Mouse (Mus musculus) liver, embryonic 15.5 days (tissue): ENCODE measurements around the gene Sphkap. TPM values are rescaled to one million over a fixed set of nuclear protein-coding genes. Genes with fewer than 3 reads are reported as not detected.

Experiments
- ATAC-seq: fragments of 200-750 bp; cut with Nextera tagmentation; 2 replicates; pipeline ENCODE4 v1.8.0; 2017; ENCODE audit warnings: moderate number of reproducible peaks, mild to moderate bottlenecking, moderate library complexity; ENCODE audit not compliant: insufficient read depth
- H3K27ac ChIP-seq: fragments of 300-500 bp; sonication (generic); replicated peaks from 2 replicates; pipeline ENCODE4 v1.5.1; 2015; ENCODE audit warnings: mild to moderate bottlenecking, inconsistent platforms
- H3K27me3 ChIP-seq: fragments of 300-500 bp; sonication (generic); 2 replicates; pipeline ENCODE4 v1.6.1; 2015; ENCODE audit warnings: mild to moderate bottlenecking, inconsistent platforms
- H3K36me3 ChIP-seq: fragments of 300-500 bp; sonication (generic); replicated peaks from 2 replicates; pipeline ENCODE4 v1.6.1; 2015; ENCODE audit warnings: moderate library complexity, mild to moderate bottlenecking, inconsistent platforms
- H3K4me1 ChIP-seq: fragments of 300-500 bp; sonication (generic); replicated peaks from 2 replicates; pipeline ENCODE4 v1.6.1; 2015; ENCODE audit warnings: inconsistent platforms
- H3K4me2 ChIP-seq: fragments of 300-500 bp; sonication (generic); 2 replicates; pipeline ENCODE4 v1.6.1; 2015; ENCODE audit warnings: moderate library complexity, mild to moderate bottlenecking, inconsistent platforms
- H3K4me3 ChIP-seq: fragments of 300-500 bp; sonication (generic); replicated peaks from 2 replicates; pipeline ENCODE4 v1.5.1; 2015; ENCODE audit warnings: mild to moderate bottlenecking, inconsistent platforms
- H3K9ac ChIP-seq: fragments of 300-500 bp; sonication (generic); 2 replicates; pipeline ENCODE4 v1.6.1; 2015; ENCODE audit warnings: moderate library complexity, mild to moderate bottlenecking, inconsistent platforms
- H3K9me3 ChIP-seq: fragments of 300-500 bp; sonication (generic); replicated peaks from 2 replicates; pipeline ENCODE4 v1.6.1; 2016; ENCODE audit warnings: inconsistent platforms
- WGBS: fragments of 180-500 bp; shearing (Covaris S2); methylation state at CpG from one replicate; pipeline ENCODE4 v1.1.7; 2015; ENCODE audit warnings: mixed read lengths; ENCODE audit not compliant: insufficient replicate concordance; 5-methylcytosine and 5-hydroxymethylcytosine counted together
- polyA plus RNA-seq: library from polyadenylated mRNA; unstranded; fragments of >200 nt; fragmentation: Nextera tagmentation; extraction: Ambion mirVana; gene quantifications from 2 replicates; pipeline ENCODE4 v1.2.1, GENCODE M21; 2015

The Sphkap gene
- polyA plus RNA-seq, 1 experiment from 2014 or later: not detected

- no peaks in the 10 kb centered on the region for H3K9me3 ChIP-seq
- H3K4me1 ChIP-seq: no peaks in the 10 kb centered on the region
- no peaks in the 10 kb centered on the region for H3K27me3 ChIP-seq
- H3K4me3 ChIP-seq: no peak overlapping the region
- no peak overlapping the region for H3K27ac ChIP-seq
- WGBS: 60% methylated on average over 7 of the region's 7 CpGs
- no peak overlapping the region for H3K4me2 ChIP-seq
- H3K36me3 ChIP-seq: no peaks in the 10 kb centered on the region
- no peak overlapping the region for H3K9ac ChIP-seq
- no peak for ATAC-seq
These were observed 122.1 kb downstream of the Sphkap start for GRCm38 (mm10) chr1:83285866-83286265.

GRCm38 (mm10) chr1:83277044-83277443 is 131.0 kb downstream of the Sphkap start:
- no peaks in the 10 kb centered on the region for H3K36me3 ChIP-seq
- no peak overlapping the region for H3K27ac ChIP-seq
- H3K4me2 ChIP-seq: no peak overlapping the region
- whole genome bisulfite sequencing: 78% methylated on average over 11 of the region's 11 CpGs
- ATAC-seq: no peak
- no peak overlapping the region for H3K9ac ChIP-seq
- 0 out of 2 replicates have a peak, but pooled peaks cover 6% of the 10 kb centered on the region for H3K9me3 ChIP-seq
- H3K27me3 ChIP-seq: no peaks in the 10 kb centered on the region
- no peaks in the 10 kb centered on the region for H3K4me1 ChIP-seq
- no peak overlapping the region for H3K4me3 ChIP-seq

DNA sequence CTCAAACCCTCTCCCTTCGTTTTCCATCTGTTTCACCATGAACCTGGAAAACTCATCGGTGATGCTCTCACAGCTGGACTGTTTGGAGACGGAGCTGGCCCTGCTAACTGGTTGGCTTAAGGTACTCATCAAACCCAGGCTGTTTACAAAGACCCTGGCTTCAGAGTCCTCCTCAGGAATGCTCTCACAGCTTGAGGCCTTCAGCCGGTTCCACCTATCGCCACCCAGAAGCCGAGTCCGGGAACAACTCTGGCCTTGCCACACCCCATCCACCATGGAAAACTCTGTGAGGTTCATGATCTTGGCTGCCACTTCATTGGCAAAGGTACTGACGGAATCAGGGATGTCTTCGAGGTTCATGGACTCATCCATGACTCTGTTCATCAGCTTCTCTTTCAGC is 131.4 kb downstream of the Sphkap start:
- H3K4me1 ChIP-seq: no peaks in the 10 kb centered on the region
- H3K4me3 ChIP-seq: no peak overlapping the region
- H3K9ac ChIP-seq: no peak overlapping the region
- no peak for ATAC-seq
- no peaks in the 10 kb centered on the region for H3K27me3 ChIP-seq
- no peaks in the 10 kb centered on the region for H3K36me3 ChIP-seq
- no peak overlapping the region for H3K27ac ChIP-seq
- 71% methylated on average over 9 of the region's 9 CpGs for WGBS
- H3K4me2 ChIP-seq: no peak overlapping the region
- 0 out of 2 replicates have a peak, but pooled peaks cover 6% of the 10 kb centered on the region for H3K9me3 ChIP-seq

GRCm38 (mm10) chr1:83251746-83252145 is 156.3 kb downstream of the Sphkap start:
- WGBS: 37% methylated on average over 1 of the region's 1 CpGs
- Histone ChIP-seq H3K4me2 (no peak overlapping the region), H3K36me3 (no peaks in the 10 kb centered on the region), H3K9ac (no peak overlapping the region), H3K27ac (no peak overlapping the region), H3K9me3 (no peaks in the 10 kb centered on the region), H3K4me3 (no peak overlapping the region), H3K27me3 (no peaks in the 10 kb centered on the region), H3K4me1 (no peaks in the 10 kb centered on the region)
- ATAC-seq: no peak

GRCm38 (mm10) chr1:83248235-83248746 is 159.7 kb downstream of the Sphkap start:
- H3K36me3 ChIP-seq: no peaks in the 10 kb centered on the region
- 55% methylated on average over 1 of the region's 1 CpGs for WGBS

GRCm38 (mm10) chr1:83227946-83228345 is 180.1 kb downstream of the Sphkap start:
- Histone ChIP-seq H3K27me3 (no peaks in the 10 kb centered on the region), H3K4me3 (no peak overlapping the region), H3K36me3 (no peaks in the 10 kb centered on the region), H3K9ac (no peak overlapping the region), H3K4me1 (no peaks in the 10 kb centered on the region), H3K4me2 (no peak overlapping the region), H3K27ac (no peak overlapping the region), H3K9me3 (no peaks in the 10 kb centered on the region)
- WGBS: 48% methylated on average over 3 of the region's 3 CpGs
- ATAC-seq: no peak

More at GRCm38 (mm10) chr1:83248235-83248746, 159.7 kb downstream of the Sphkap start:
- Histone ChIP-seq H3K4me3 (no peak overlapping the region), H3K27ac (no peak overlapping the region), H3K9ac (no peak overlapping the region), H3K4me1 (no peaks in the 10 kb centered on the region), H3K27me3 (no peaks in the 10 kb centered on the region), H3K4me2 (no peak overlapping the region), H3K9me3 (no peaks in the 10 kb centered on the region)
- no peak for ATAC-seq

GRCm38 (mm10) chr1:83224423-83224960 is 183.5 kb downstream of the Sphkap start:
- Histone ChIP-seq H3K4me1 (no peaks in the 10 kb centered on the region), H3K27me3 (no peaks in the 10 kb centered on the region), H3K4me2 (no peak overlapping the region), H3K9ac (no peak overlapping the region), H3K4me3 (no peak overlapping the region), H3K27ac (no peak overlapping the region), H3K9me3 (no peaks in the 10 kb centered on the region), H3K36me3 (no peaks in the 10 kb centered on the region)
- no peak for ATAC-seq

DNA sequence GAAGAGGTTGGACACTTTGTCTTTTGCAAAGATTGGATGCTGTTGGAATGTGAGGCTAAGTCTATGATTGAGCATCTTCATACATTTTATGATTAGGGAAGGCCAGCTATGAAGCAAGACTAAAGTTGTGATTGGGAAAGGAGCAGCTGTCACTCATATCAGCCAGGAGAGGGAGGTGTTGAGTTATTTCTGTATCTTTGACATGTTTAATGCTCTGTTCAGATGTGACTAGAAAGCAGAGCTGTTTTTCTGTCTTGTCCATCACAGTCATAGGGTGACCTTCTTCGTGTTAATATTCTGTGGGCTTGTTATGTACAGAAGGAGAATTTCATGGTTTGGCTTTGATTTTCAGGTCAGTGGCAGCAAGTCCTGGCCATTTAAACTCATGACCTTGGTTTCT is 184.9 kb downstream of the Sphkap start:
- Histone ChIP-seq H3K36me3 (no peaks in the 10 kb centered on the region), H3K9ac (no peak overlapping the region), H3K27ac (no peak overlapping the region), H3K9me3 (no peaks in the 10 kb centered on the region), H3K4me3 (no peak overlapping the region), H3K27me3 (no peaks in the 10 kb centered on the region), H3K4me1 (no peaks in the 10 kb centered on the region), H3K4me2 (no peak overlapping the region)
- 33% methylated on average over 1 of the region's 1 CpGs for WGBS
- no peak for ATAC-seq

DNA sequence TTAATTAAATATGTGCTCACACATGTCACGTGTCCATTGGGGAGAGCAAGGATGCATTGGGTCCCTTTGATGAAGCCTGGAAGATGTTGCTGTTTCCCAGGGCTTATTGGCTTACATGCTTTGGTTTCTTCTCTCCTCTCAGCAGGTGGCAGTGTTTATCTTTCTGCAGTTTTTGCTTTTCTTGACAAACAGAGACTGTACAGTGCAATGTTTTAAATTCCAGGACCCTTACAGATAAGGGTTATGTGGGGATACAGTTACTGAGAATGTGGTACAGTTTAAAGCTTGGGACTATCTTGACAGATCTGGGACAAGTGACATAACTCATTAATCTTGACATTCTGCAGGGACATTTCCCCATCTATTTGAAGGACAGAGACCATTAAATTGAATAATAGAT is 189.7 kb downstream of the Sphkap start:
- no peaks in the 10 kb centered on the region for H3K9me3 ChIP-seq
- no peak overlapping the region for H3K4me2 ChIP-seq
- H3K36me3 ChIP-seq: no peaks in the 10 kb centered on the region
- H3K4me3 ChIP-seq: no peak overlapping the region
- no peak for ATAC-seq
- no peaks in the 10 kb centered on the region for H3K27me3 ChIP-seq
- no peak overlapping the region for H3K27ac ChIP-seq
- no peak overlapping the region for H3K9ac ChIP-seq
- H3K4me1 ChIP-seq: no peaks in the 10 kb centered on the region
- WGBS: 32% methylated on average over 1 of the region's 1 CpGs

DNA sequence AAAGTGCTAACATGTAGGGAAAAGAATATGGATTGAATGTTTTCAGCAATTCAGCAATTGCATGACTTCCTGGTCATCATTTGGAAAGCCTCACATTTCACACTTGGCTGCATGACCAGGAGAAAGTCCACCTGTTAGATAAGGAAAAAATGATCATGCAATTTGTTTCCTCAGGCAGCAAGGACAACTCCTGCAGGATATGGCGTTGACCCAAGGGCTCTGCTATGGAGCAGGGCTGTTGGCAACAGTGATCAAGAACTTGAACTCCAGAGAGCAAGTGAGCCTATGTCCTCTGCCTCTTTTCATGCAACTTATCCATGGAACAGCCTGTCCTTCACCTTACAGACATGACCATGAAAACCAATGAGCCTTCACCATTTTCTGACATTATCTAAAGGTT is 198.0 kb downstream of the Sphkap start:
- Histone ChIP-seq H3K9me3 (no peaks in the 10 kb centered on the region), H3K4me3 (no peak overlapping the region), H3K9ac (no peak overlapping the region), H3K36me3 (no peaks in the 10 kb centered on the region), H3K4me1 (no peaks in the 10 kb centered on the region), H3K4me2 (no peak overlapping the region), H3K27me3 (no peaks in the 10 kb centered on the region), H3K27ac (no peak overlapping the region)
- ATAC-seq: no peak
- WGBS: 27% methylated on average over 1 of the region's 1 CpGs
